ENCODE assay signal across 8 mouse cellular contexts in genomic region chr17:29963730-29964259, GRCm38 (mm10). TPM values are rescaled to one million over a fixed set of nuclear protein-coding genes. Genes with fewer than 3 reads are reported as not detected.
DNase-seq lines count a peak whose midpoint lies in the region; ATAC-seq and TF ChIP-seq lines count a peak whose summit lies in the region.

No protein-coding gene starts in this region.

- H3K9ac ChIP-seq in heart, adult 2 months (ENCODE audit: low read depth, low read length), result peak overlapping the region; percentile 42
- H3K9ac ChIP-seq in ES-Bruce4 (ENCODE audit: low read depth, poor library complexity, severe bottlenecking), result no peak overlapping the region
- 0 out of 2 replicates have a peak overlapping the region, but pooled peaks have one; percentile 17 for H3K9ac ChIP-seq in forebrain, embryonic 14.5 days (ENCODE audit: low read length)
- H3K9ac ChIP-seq in limb, embryonic 11.5 days (ENCODE audit: low read length), result no peak overlapping the region
- H3K9ac ChIP-seq in neural tube, embryonic 15.5 days (replicated peaks), result 0 out of 2 replicates have a peak overlapping the region, but pooled peaks have one; percentile 17

- 14% methylated on average over 11 of the region's 11 CpGs for WGBS in heart, adult 2 months
- 6% methylated on average over 11 of the region's 11 CpGs for WGBS in forebrain, embryonic 14.5 days
- 4% methylated on average over 11 of the region's 11 CpGs for WGBS in limb, embryonic 11.5 days
- 6% methylated on average over 11 of the region's 11 CpGs for WGBS in neural tube, embryonic 15.5 days

- 0 out of 2 replicates have a peak, but pooled peaks cover 4% of the 10 kb centered on the region for H3K9me3 ChIP-seq in ES-Bruce4 (replicated peaks; ENCODE audit: control insufficient read depth, insufficient read depth, low read length, poor library complexity, severe bottlenecking)
- no peaks in the 10 kb centered on the region for H3K9me3 ChIP-seq in forebrain, embryonic 14.5 days (replicated peaks; ENCODE audit: control insufficient read depth, low read length)
- peaks cover 5% of the 10 kb centered on the region; the same call in 1 of the 2 replicates for H3K9me3 ChIP-seq in limb, embryonic 11.5 days (ENCODE audit: control insufficient read depth, low read length)
- H3K9me3 ChIP-seq in neural tube, embryonic 15.5 days (replicated peaks), result no peaks in the 10 kb centered on the region

- 0 out of 2 replicates have a peak overlapping the region, but pooled peaks have one; percentile 5 for H3K4me3 ChIP-seq in heart, adult 2 months
- 0 out of 2 replicates have a peak overlapping the region, but pooled peaks have one; percentile 16 for H3K4me3 ChIP-seq in ES-Bruce4 (ENCODE audit: low read depth, low read length)
- no peak overlapping the region for H3K4me3 ChIP-seq in forebrain, embryonic 14.5 days (ENCODE audit: low read depth, low read length)
- H3K4me3 ChIP-seq in limb, embryonic 11.5 days (ENCODE audit: low read depth, low read length), result no peak overlapping the region
- no peak overlapping the region for H3K4me3 ChIP-seq in neural tube, embryonic 15.5 days (replicated peaks)

- DNase-seq in heart, adult 2 months, result no peak
- no peak for DNase-seq in heart, adult 18-20 months
- DNase-seq in forebrain, embryonic 14.5 days (ENCODE audit: low spot score), result peak; percentile 30
- DNase-seq in limb, embryonic 11.5 days (ENCODE audit: low spot score), result no peak
- no peak for DNase-seq in right cerebral cortex, adult 2 months (ENCODE audit: low spot score in 2 of 2)
- DNase-seq in layer of hippocampus, adult 9-10 months (ENCODE audit: low spot score), result no peak

- H3K79me2 ChIP-seq in heart, adult 2 months (replicated peaks; ENCODE audit: control insufficient read depth, insufficient read depth, low read length), result no peaks in the 10 kb centered on the region

- H3K4me1 ChIP-seq in heart, adult 2 months (ENCODE audit: control insufficient read depth, insufficient read depth, low read length), result no peaks in the 10 kb centered on the region
- peaks cover 8% of the 10 kb centered on the region for H3K4me1 ChIP-seq in ES-Bruce4 (ENCODE audit: control insufficient read depth, insufficient read depth, low read length)
- H3K4me1 ChIP-seq in forebrain, embryonic 14.5 days (ENCODE audit: control insufficient read depth, insufficient read depth, low read length), result peaks cover 19% of the 10 kb centered on the region
- H3K4me1 ChIP-seq in limb, embryonic 11.5 days (ENCODE audit: control insufficient read depth, insufficient read depth, low read length), result peaks cover 15% of the 10 kb centered on the region
- peaks cover 30% of the 10 kb centered on the region for H3K4me1 ChIP-seq in neural tube, embryonic 15.5 days

- TF ChIP-seq EP300 in heart, adult 2 months (IDR thresholded peaks at IDR 0.05; ENCODE audit: insufficient read depth, low read depth, low read length), result no peak
- no peak for TF ChIP-seq EP300 in ES-Bruce4 (IDR thresholded peaks at IDR 0.05; ENCODE audit: insufficient read depth, low read depth, low read length)

- no peaks in the 10 kb centered on the region; the same call in 1 of the 2 replicates for H3K27me3 ChIP-seq in heart, adult 2 months (ENCODE audit: control insufficient read depth, insufficient read depth, low read length)
- no peaks in the 10 kb centered on the region for H3K27me3 ChIP-seq in ES-Bruce4 (ENCODE audit: control insufficient read depth, insufficient read depth, low read length, poor library complexity, severe bottlenecking)
- 0 out of 2 replicates have a peak, but pooled peaks cover 2% of the 10 kb centered on the region for H3K27me3 ChIP-seq in forebrain, embryonic 14.5 days (replicated peaks; ENCODE audit: control insufficient read depth, insufficient read depth, low read length)
- peaks cover 16% of the 10 kb centered on the region for H3K27me3 ChIP-seq in limb, embryonic 11.5 days (ENCODE audit: control insufficient read depth, insufficient read depth, low read length)
- H3K27me3 ChIP-seq in neural tube, embryonic 15.5 days (replicated peaks), result peaks cover 5% of the 10 kb centered on the region; the same call in 1 of the 2 replicates

- no peak overlapping the region for H3K27ac ChIP-seq in heart, adult 2 months
- no peak overlapping the region for H3K27ac ChIP-seq in ES-Bruce4 (ENCODE audit: insufficient read depth, low read length)
- H3K27ac ChIP-seq in forebrain, embryonic 14.5 days (ENCODE audit: low read depth, low read length), result no peak overlapping the region
- no peak overlapping the region for H3K27ac ChIP-seq in limb, embryonic 11.5 days (replicated peaks; ENCODE audit: low read depth, low read length)
- no peak overlapping the region for H3K27ac ChIP-seq in neural tube, embryonic 15.5 days (replicated peaks)

- TF ChIP-seq POLR2A in heart, adult 2 months (IDR thresholded peaks at IDR 0.05; ENCODE audit: insufficient read depth, low read depth, low read length), result no peak
- no peak for TF ChIP-seq POLR2A in ES-Bruce4 (IDR thresholded peaks at IDR 0.05; ENCODE audit: insufficient read depth, low read length)

- intact Hi-C loops in heart, adult 2 months (cut with DNase I), result no loop called here

- H3K4me2 ChIP-seq in forebrain, embryonic 14.5 days (ENCODE audit: low read length), result peak overlapping the region; percentile 18; the same call in 1 of the 2 replicates
- peak overlapping the region; percentile 1; the same call in 1 of the 2 replicates for H3K4me2 ChIP-seq in limb, embryonic 11.5 days (ENCODE audit: low read depth, severe bottlenecking)
- H3K4me2 ChIP-seq in neural tube, embryonic 15.5 days, result peak overlapping the region; percentile 36

- 0 out of 2 replicates have a peak, but pooled peaks have one; percentile 1 for TF ChIP-seq CTCF in heart, adult 2 months (IDR thresholded peaks at IDR 0.05)
- no peak for TF ChIP-seq CTCF in ES-Bruce4 (IDR thresholded peaks at IDR 0.05; ENCODE audit: low read depth, low read length)

- peak; percentile 38 for ATAC-seq in forebrain, embryonic 14.5 days
- no peak for ATAC-seq in limb, embryonic 11.5 days (ENCODE audit: insufficient number of reproducible peaks, low FRiP score, low TSS enrichment, low read depth)
- peak; percentile 38; the same call in 1 of the 2 replicates for ATAC-seq in neural tube, embryonic 15.5 days (ENCODE audit: low FRiP score)

- H3K36me3 ChIP-seq in heart, adult 2 months (ENCODE audit: control insufficient read depth, insufficient read depth, low read length), result no peaks in the 10 kb centered on the region
- no peaks in the 10 kb centered on the region for H3K36me3 ChIP-seq in ES-Bruce4 (ENCODE audit: control insufficient read depth, insufficient read depth, low read length, poor library complexity, severe bottlenecking)
- no peaks in the 10 kb centered on the region for H3K36me3 ChIP-seq in forebrain, embryonic 14.5 days (ENCODE audit: control insufficient read depth, insufficient read depth, low read length)
- no peaks in the 10 kb centered on the region for H3K36me3 ChIP-seq in limb, embryonic 11.5 days (ENCODE audit: control insufficient read depth, insufficient read depth, low read length)
- no peaks in the 10 kb centered on the region for H3K36me3 ChIP-seq in neural tube, embryonic 15.5 days

RNA-seq across cellular contexts. Expression of gene Mdga1, which starts 6.1 kb away (rescaled TPM):
- total RNA-seq in heart, adult 2 months (2021), result 10 to 100 TPM; 13.4 to 15.4 TPM
- 26.3 and 26.4 TPM in 2 replicates for polyA plus RNA-seq in heart, adult 2 months (2012; rRNA removed)
- 10 to 100 TPM; 16.0 to 16.8 TPM for total RNA-seq in heart, adult 18-20 months (2021)
- polyA plus RNA-seq in ES-Bruce4 (2011; ENCODE audit: insufficient read depth, insufficient read length, low read depth, missing spikeins), result 2.6 and 4.5 TPM in 2 replicates
- polyA plus RNA-seq in forebrain, embryonic 14.5 days (2014; fragmentation: Nextera tagmentation; extraction: Ambion mirVana), result 9.4 and 9.9 TPM in 2 replicates
- 1.9 and 2.9 TPM in 2 replicates for polyA plus RNA-seq in limb, embryonic 11.5 days (2014; fragmentation: Nextera tagmentation; extraction: Ambion mirVana)
- 7.1 and 10.9 TPM in 2 replicates for polyA plus RNA-seq in neural tube, embryonic 15.5 days (2015; fragmentation: Nextera tagmentation; extraction: Ambion mirVana)

RNA-seq across cellular contexts. Expression of gene Zfand3, which starts 40.7 kb away (rescaled TPM):
- total RNA-seq in heart, adult 2 months (2021), result 100 to 1,000 TPM; 130 to 149 TPM
- polyA plus RNA-seq in heart, adult 2 months (2012; rRNA removed), result 106 and 127 TPM in 2 replicates
- total RNA-seq in heart, adult 18-20 months (2021), result 100 to 1,000 TPM; 120 to 131 TPM
- polyA plus RNA-seq in ES-Bruce4 (2011; ENCODE audit: insufficient read depth, insufficient read length, low read depth, missing spikeins), result 69.3 and 70.8 TPM in 2 replicates
- 57.2 and 59.5 TPM in 2 replicates for polyA plus RNA-seq in forebrain, embryonic 14.5 days (2014; fragmentation: Nextera tagmentation; extraction: Ambion mirVana)
- 53.6 and 55.1 TPM in 2 replicates for polyA plus RNA-seq in limb, embryonic 11.5 days (2014; fragmentation: Nextera tagmentation; extraction: Ambion mirVana)
- 55.6 and 62.0 TPM in 2 replicates for polyA plus RNA-seq in neural tube, embryonic 15.5 days (2015; fragmentation: Nextera tagmentation; extraction: Ambion mirVana)

Comparison
In these comparisons a context has a peak if more than half of its experiments do, and no peak if none do; other contexts are left out.
1. H3K4me3 ChIP-seq: peak in heart, adult 2 months (single experiment) and ES-Bruce4 (single experiment); none in forebrain, embryonic 14.5 days (single experiment), limb, embryonic 11.5 days (single experiment) and neural tube, embryonic 15.5 days (single experiment).
2. H3K9ac ChIP-seq: peak in heart, adult 2 months (single experiment), forebrain, embryonic 14.5 days (single experiment) and neural tube, embryonic 15.5 days (single experiment); none in ES-Bruce4 (single experiment) and limb, embryonic 11.5 days (single experiment).
3. Peak in every context shown above with its lines, with median percentiles within 50 percentile points of each other: H3K4me2 ChIP-seq.